Mouse (Mus musculus) gastrocnemius, postnatal 4 days (tissue): ENCODE measurements at regions not wholly inside any gene's neighbourhood (a gene's known extent, or its start where the extent isn't known, plus 50 kb on each side); places are given as distances from the start of the nearest gene placed in this dataset.

Experiments
- DNase-seq, 2 experiments: peaks; one replicate each; pipeline ENCODE4 v3.0.0; 2021 to 2022; ENCODE audit warnings: low spot score in 2 of 2, mixed read lengths in 2 of 2

- DNase-seq: no peak
Observed at GRCm38 (mm10) chr3:66646251-66646650, 334.9 kb upstream of the Rsrc1 start.

GRCm38 (mm10) chr3:66649271-66649670 lies 331.9 kb upstream of the Rsrc1 start:
- DNase-seq: no peak

- DNase-seq: peak; percentile 19 to 44
Observed at GRCm38 (mm10) chr3:66650076-66650748, 331.0 kb upstream of the Rsrc1 start.

- DNase-seq: no peak
Observed at GRCm38 (mm10) chr3:66650749-66651472, 330.3 kb upstream of the Rsrc1 start.

- no peak for DNase-seq
Observed at GRCm38 (mm10) chr3:66652139-66652846, 328.9 kb upstream of the Rsrc1 start.

- DNase-seq: no peak
Observed at GRCm38 (mm10) chr3:66653961-66654360, 327.2 kb upstream of the Rsrc1 start.

GRCm38 (mm10) chr3:66654860-66655259 lies 326.3 kb upstream of the Rsrc1 start:
- DNase-seq: no peak

GRCm38 (mm10) chr3:66656458-66656857 lies 324.7 kb upstream of the Rsrc1 start:
- DNase-seq: no peak

GRCm38 (mm10) chr3:66660555-66660954 lies 320.6 kb upstream of the Rsrc1 start:
- no peak for DNase-seq

GRCm38 (mm10) chr3:66661826-66662618 lies 319.2 kb upstream of the Rsrc1 start:
- no peak for DNase-seq

GRCm38 (mm10) chr3:66683589-66684286 lies 297.5 kb upstream of the Rsrc1 start:
- DNase-seq: no peak

- no peak for DNase-seq
Observed at GRCm38 (mm10) chr3:66684287-66684903, 296.8 kb upstream of the Rsrc1 start.

- no peak for DNase-seq
Observed at GRCm38 (mm10) chr3:66685136-66685535, 296.1 kb upstream of the Rsrc1 start.

GRCm38 (mm10) chr3:66687126-66687525 lies 294.1 kb upstream of the Rsrc1 start:
- no peak for DNase-seq

- DNase-seq: no peak
Observed at GRCm38 (mm10) chr3:66690906-66691522, 290.2 kb upstream of the Rsrc1 start.

GRCm38 (mm10) chr3:66695125-66695524 lies 286.1 kb upstream of the Rsrc1 start:
- no peak for DNase-seq

GRCm38 (mm10) chr3:66695661-66696253 lies 285.4 kb upstream of the Rsrc1 start:
- no peak for DNase-seq

- no peak for DNase-seq
Observed at GRCm38 (mm10) chr3:66698083-66698482, 283.1 kb upstream of the Rsrc1 start.

- no peak for DNase-seq
Observed at GRCm38 (mm10) chr3:66705766-66706165, 275.4 kb upstream of the Rsrc1 start.
